Mouse (Mus musculus): ENCODE data around the gene Slc46a3.

DNA sequence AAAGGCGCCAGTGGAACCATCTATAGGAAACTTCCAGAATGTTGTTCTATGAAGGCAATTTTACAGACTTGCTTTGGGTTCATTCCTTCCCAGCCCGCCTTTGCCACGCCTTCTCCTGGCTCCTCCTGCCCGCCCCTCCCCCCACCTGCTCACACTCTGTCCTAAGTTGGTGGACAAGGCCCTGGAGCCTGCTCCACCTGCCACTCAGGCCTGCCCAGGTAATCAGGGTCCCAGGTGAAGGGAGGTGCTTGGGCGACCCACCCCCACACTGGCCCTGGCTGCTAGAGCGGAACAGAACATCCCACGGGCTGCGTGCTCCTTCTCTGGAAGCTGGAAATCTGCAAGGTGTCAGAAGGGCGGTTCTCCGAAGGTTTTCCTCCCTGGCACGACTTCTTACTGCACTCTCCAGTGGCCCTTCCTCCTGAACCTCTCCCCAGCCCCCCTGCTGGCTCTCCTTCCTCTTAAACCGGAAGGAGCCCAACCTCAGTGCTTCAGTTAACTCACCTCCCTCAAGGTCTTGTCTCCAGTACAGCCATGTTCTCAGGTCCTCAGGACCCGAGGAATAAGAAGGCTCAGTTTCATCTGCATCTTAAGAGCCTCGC lies 18.7 kb upstream of the Slc46a3 start:
- TF ChIP-seq PAX5 (IDR thresholded peaks at IDR 0.05; ENCODE audit: low read length) (no peak), CTCF (conservative IDR thresholded peaks at IDR 0.05 in 1 of 2, IDR thresholded peaks at IDR 0.05 in 1 of 2; ENCODE audit: low read depth in 2 of 2, low read length in 2 of 2) (no peak), USF1 (IDR thresholded peaks at IDR 0.05; ENCODE audit: low read depth, low read length) (no peak), GABPA (IDR thresholded peaks at IDR 0.05; ENCODE audit: insufficient replicate concordance, low read depth, low read length) (no peak), TBP (conservative IDR thresholded peaks at IDR 0.05; ENCODE audit: low read depth, low read length) (no peak), POLR2A (IDR thresholded peaks at IDR 0.05; ENCODE audit: low read depth, low read length) (no peak), MXI1 (IDR thresholded peaks at IDR 0.05; ENCODE audit: low read depth, low read length) (no peak), ZMIZ1 (IDR thresholded peaks at IDR 0.05; ENCODE audit: low read depth, low read length) (no peak), MEF2A (IDR thresholded peaks at IDR 0.05; ENCODE audit: borderline replicate concordance, low read depth, low read length) (no peak)
